Mouse (Mus musculus) MEL (cell line): ENCODE results near the gene Slc39a11. TPM values are rescaled to one million over a fixed set of nuclear protein-coding genes. Genes with fewer than 3 reads are reported as not detected.

Experiments
- DNase-seq: peaks from one replicate; pipeline ENCODE4 v3.0.0; 2011; ENCODE audit warnings: low read depth, low spot score
- H3K27ac ChIP-seq: 2 replicates; pipeline ENCODE4 v1.5.1; 2012; ENCODE audit warnings: low read depth, mild to moderate bottlenecking, control low read depth, low read length, moderate library complexity; ENCODE audit not compliant: control insufficient read depth
- H3K27me3 ChIP-seq, 2 experiments: fragments of 150-350 bp in 1 of 2; sonication (generic) in 1 of 2; 2 replicates each; pipeline ENCODE4 v1.6.1; 2012; ENCODE audit warnings: low read length in 2 of 2, mild to moderate bottlenecking in 2 of 2, improper control_type of control experiment in 1 of 2, moderate library complexity in 1 of 2; ENCODE audit not compliant: insufficient read depth in 2 of 2, control insufficient read depth in 1 of 2
- H3K36me3 ChIP-seq, 2 experiments: 2 replicates each; pipeline ENCODE4 v1.6.1; 2012 to 2014; ENCODE audit warnings: low read length in 2 of 2, improper control_type of control experiment in 1 of 2, inconsistent platforms in 1 of 2, mild to moderate bottlenecking in 1 of 2; ENCODE audit not compliant: insufficient read depth in 2 of 2, control insufficient read depth in 1 of 2
- H3K4me1 ChIP-seq, 2 experiments: fragments of 150-350 bp in 1 of 2; sonication (generic) in 1 of 2; 2 replicates each; pipeline ENCODE4 v1.6.1; 2012; ENCODE audit warnings: low read length in 2 of 2, improper control_type of control experiment in 1 of 2, mild to moderate bottlenecking in 1 of 2; ENCODE audit not compliant: insufficient read depth in 2 of 2, control insufficient read depth in 1 of 2
- H3K4me3 ChIP-seq, 2 experiments: fragments of 150-350 bp in 1 of 2; sonication (generic) in 1 of 2; 2 replicates each; pipeline ENCODE4 v1.5.1; 2012; ENCODE audit warnings: low read depth in 2 of 2, low read length in 2 of 2, mild to moderate bottlenecking in 2 of 2, moderate library complexity in 2 of 2, control low read depth in 1 of 2, improper control_type of control experiment in 1 of 2; ENCODE audit not compliant: control insufficient read depth in 1 of 2, insufficient read depth in 1 of 2
- H3K79me2 ChIP-seq: 2 replicates; pipeline ENCODE4 v1.6.1; 2012; ENCODE audit warnings: mild to moderate bottlenecking, low read length, moderate library complexity; ENCODE audit not compliant: control insufficient read depth, poor library complexity, insufficient read depth
- H3K9ac ChIP-seq: 2 replicates; pipeline ENCODE4 v1.6.1; 2012; ENCODE audit warnings: low read depth, mild to moderate bottlenecking, control low read depth, low read length, moderate library complexity; ENCODE audit not compliant: control insufficient read depth, poor library complexity, severe bottlenecking
- H3K9me3 ChIP-seq: fragments of 150-350 bp; sonication (generic); replicated peaks from 2 replicates; pipeline ENCODE4 v1.6.1; 2012; ENCODE audit warnings: mild to moderate bottlenecking, low read length, improper control_type of control experiment, moderate library complexity; ENCODE audit not compliant: insufficient read depth
- BHLHE40 ChIP-seq: IDR thresholded peaks from 2 replicates; pipeline ENCODE4 v1.6.1; 2012; ENCODE audit warnings: low read depth, mild to moderate bottlenecking, inconsistent platforms, low read length, improper control_type of control experiment, borderline replicate concordance
- CHD1 ChIP-seq: IDR thresholded peaks from 2 replicates; pipeline ENCODE4 v1.6.1; 2012; ENCODE audit warnings: low read depth, mild to moderate bottlenecking, inconsistent platforms, low read length, improper control_type of control experiment
- CHD2 ChIP-seq: IDR thresholded peaks from 2 replicates; pipeline ENCODE4 v1.6.1; 2011; ENCODE audit warnings: low read length, improper control_type of control experiment
- CTCF ChIP-seq, 3 experiments: IDR thresholded peaks in 2 of 3; conservative IDR thresholded peaks in 1 of 3; 2 replicates each; pipeline ENCODE4 v1.5.1; 2011 to 2012; ENCODE audit warnings: low read length in 3 of 3, low read depth in 2 of 3, mild to moderate bottlenecking in 2 of 3, improper control_type of control experiment in 1 of 3, inconsistent platforms in 1 of 3, mixed read lengths in 1 of 3, moderate library complexity in 1 of 3; ENCODE audit not compliant: control insufficient read depth in 1 of 3, insufficient read depth in 1 of 3, poor library complexity in 1 of 3, severe bottlenecking in 1 of 3
- ELF1 ChIP-seq: IDR thresholded peaks from 2 replicates; pipeline ENCODE4 v1.6.1; 2014; ENCODE audit warnings: low read depth, mild to moderate bottlenecking, inconsistent platforms, low read length, improper control_type of control experiment, moderate library complexity
- ETS1 ChIP-seq: IDR thresholded peaks from 2 replicates; pipeline ENCODE4 v1.6.1; 2012; ENCODE audit warnings: low read depth, mild to moderate bottlenecking, inconsistent platforms, low read length, improper control_type of control experiment, moderate library complexity
- MAX ChIP-seq: IDR thresholded peaks from 2 replicates; pipeline ENCODE4 v1.6.1; 2011; ENCODE audit warnings: low read length, improper control_type of control experiment
- MYB ChIP-seq: IDR thresholded peaks from 2 replicates; pipeline ENCODE4 v1.6.1; 2011; ENCODE audit warnings: mild to moderate bottlenecking, low read depth, low read length, improper control_type of control experiment
- MYC ChIP-seq: IDR thresholded peaks from 2 replicates; pipeline ENCODE4 v1.6.1; 2011; ENCODE audit warnings: low read depth, mild to moderate bottlenecking, low read length, improper control_type of control experiment, moderate library complexity
- POLR2AphosphoS2 ChIP-seq: IDR thresholded peaks from 2 replicates; pipeline ENCODE4 v1.6.1; 2011; ENCODE audit warnings: low read length, improper control_type of control experiment
- SIN3A ChIP-seq: IDR thresholded peaks from 2 replicates; pipeline ENCODE4 v1.6.1; 2012; ENCODE audit warnings: low read length, improper control_type of control experiment, inconsistent platforms
- TAL1 ChIP-seq: IDR thresholded peaks from 2 replicates; pipeline ENCODE4 v1.6.1; 2012; ENCODE audit warnings: mild to moderate bottlenecking, inconsistent platforms, low read length, moderate library complexity, mixed read lengths
- TBP ChIP-seq: IDR thresholded peaks from 2 replicates; pipeline ENCODE4 v1.8.0; 2011; ENCODE audit warnings: low read depth, low read length, improper control_type of control experiment
- UBTF ChIP-seq: IDR thresholded peaks from 2 replicates; pipeline ENCODE4 v1.6.1; 2012; ENCODE audit warnings: low read depth, mild to moderate bottlenecking, inconsistent platforms, low read length, improper control_type of control experiment, moderate library complexity, borderline replicate concordance; ENCODE audit not compliant: insufficient read depth
- USF1 ChIP-seq: IDR thresholded peaks from 2 replicates; pipeline ENCODE4 v1.6.1; 2014; ENCODE audit warnings: low read depth, mild to moderate bottlenecking, inconsistent platforms, low read length, improper control_type of control experiment, moderate library complexity
- ZKSCAN1 ChIP-seq: IDR thresholded peaks from 2 replicates; pipeline ENCODE4 v1.6.1; 2012; ENCODE audit warnings: low read depth, mild to moderate bottlenecking, inconsistent platforms, low read length, improper control_type of control experiment, moderate library complexity
- ZMIZ1 ChIP-seq: IDR thresholded peaks from 2 replicates; pipeline ENCODE4 v1.6.1; 2012; ENCODE audit warnings: low read depth, mild to moderate bottlenecking, inconsistent platforms, low read length, improper control_type of control experiment, moderate library complexity
- ZNF384 ChIP-seq: IDR thresholded peaks from 2 replicates; pipeline ENCODE4 v1.6.1; 2012; ENCODE audit warnings: low read depth, mild to moderate bottlenecking, inconsistent platforms, low read length, improper control_type of control experiment
- polyA plus RNA-seq, 2 experiments: library from polyadenylated mRNA; stranded (reverse) in 1 of 2; unstranded in 1 of 2; fragments of >175 nt in 1 of 2; fragments of >200 nt in 1 of 2; gene quantifications; 2 replicates each; pipeline versions ENCODE4 v1.2.1 to v1.2.4; 2012; ENCODE audit warnings: low replicate concordance in 2 of 2, low read depth in 1 of 2; ENCODE audit not compliant: insufficient read length in 2 of 2, insufficient read depth in 1 of 2, missing spikeins in 1 of 2
- total RNA-seq: library from RNA; depleted of rRNA; stranded (reverse); fragments of 300-350 nt; gene quantifications from 2 replicates; pipeline ENCODE4 v1.2.3, GENCODE M21; 2012

Gene Slc39a11
- total and polyA plus RNA-seq, 3 experiments, result 34.2 to 45.6 TPM; not detected in 1

- H3K36me3 ChIP-seq, result peaks cover 0 to 7% of the 10 kb centered on the region in 2 experiments; a peak in 3 of 4 replicates
- H3K9me3 ChIP-seq, result no peaks in the 10 kb centered on the region
- H3K27me3 ChIP-seq, result no peaks in the 10 kb centered on the region
- DNase-seq, result no peak
- no peak overlapping the region for H3K27ac ChIP-seq
- no peak overlapping the region for H3K9ac ChIP-seq
- peaks cover 3 to 8% of the 10 kb centered on the region in 2 experiments; a peak in 2 of 4 replicates for H3K4me1 ChIP-seq
- H3K79me2 ChIP-seq, result peaks cover 5% of the 10 kb centered on the region
- H3K4me3 ChIP-seq, result no peak overlapping the region
- TF ChIP-seq MAX (no peak), ZMIZ1 (no peak), CTCF (IDR thresholded peaks at IDR 0.05 in 2 of 3, conservative IDR thresholded peaks at IDR 0.05 in 1 of 3; ENCODE audit: control insufficient read depth in 1 of 3, insufficient read depth in 1 of 3, low read depth in 2 of 3, low read length in 3 of 3, poor library complexity in 1 of 3, severe bottlenecking in 1 of 3) (no peak), ZNF384 (no peak), CHD2 (no peak), CHD1 (no peak), UBTF (no peak), TAL1 (no peak), MYC (no peak), ETS1 (no peak), BHLHE40 (no peak), USF1 (no peak), TBP (no peak), ELF1 (no peak), ZKSCAN1 (no peak), SIN3A (no peak), MYB (no peak)
Measured at GRCm38 (mm10) chr11:113562326-113562725, 87.6 kb downstream of the Slc39a11 start.

GRCm38 (mm10) chr11:113560150-113560549 is 89.7 kb downstream of the Slc39a11 start:
- Histone ChIP-seq H3K4me3 (no peak overlapping the region), H3K9ac (no peak overlapping the region), H3K36me3 (peaks cover 1 to 7% of the 10 kb centered on the region in 2 experiments; a peak in 3 of 4 replicates), H3K27me3 (no peaks in the 10 kb centered on the region), H3K4me1 (peaks cover 3 to 8% of the 10 kb centered on the region in 2 experiments; a peak in 2 of 4 replicates), H3K79me2 (peaks cover 2% of the 10 kb centered on the region), H3K9me3 (no peaks in the 10 kb centered on the region), H3K27ac (no peak overlapping the region)
- TF ChIP-seq POLR2AphosphoS2, result no peak
- DNase-seq, result no peak
